Mouse (Mus musculus): Measurements from ENCODE around the gene Ppip5k2. TPM values are rescaled to one million over a fixed set of nuclear protein-coding genes. Genes with fewer than 3 reads are reported as not detected.
A peak's percentile ranks its signal among the peaks of the same experiment; 100 is the strongest.
"Not testable (repeated sequence)": the region's sequence is repeated elsewhere in the genome, so short reads cannot be mapped to it uniquely, and the experiment has no call there.

Gene Ppip5k2
- total and polyA plus RNA-seq, 2 experiments: 5.2 to 34.3 TPM

DNA sequence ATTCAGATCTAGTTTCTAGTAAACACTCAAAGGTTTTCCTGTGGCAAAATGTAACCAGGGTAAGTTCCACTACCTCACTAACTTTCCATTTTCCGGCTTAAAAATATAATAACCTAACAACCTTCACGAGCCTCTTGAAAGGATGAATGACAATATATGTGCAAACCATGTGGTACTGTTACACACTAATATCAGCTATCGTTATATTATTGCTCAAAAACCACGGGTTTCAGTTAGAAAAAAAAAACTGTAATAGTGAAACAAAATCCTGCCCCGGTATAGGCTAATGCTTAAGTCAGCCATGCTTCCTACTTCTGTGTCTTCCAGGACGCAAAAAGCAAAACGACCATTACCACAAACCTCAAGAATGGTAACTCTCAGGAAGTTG lies 1.3 kb downstream of the Ppip5k2 start:
- no peak for DNase-seq (ENCODE audit: extremely low read depth, low read depth, low spot score)
- H3K27me3 ChIP-seq (ENCODE audit: control insufficient read depth, insufficient read depth, low read length): no peaks in the 10 kb centered on the region
- WGBS: 2% methylated on average over 7 of the region's 7 CpGs
- peak overlapping the region; percentile 87; the same call in 1 of the 2 replicates for H3K9ac ChIP-seq (ENCODE audit: low read depth, low read length)
- no peaks in the 10 kb centered on the region for H3K36me3 ChIP-seq (ENCODE audit: control insufficient read depth, insufficient read depth, low read length)
- TF ChIP-seq POLR2A (IDR thresholded peaks at IDR 0.05; ENCODE audit: extremely low read depth, insufficient read depth, low read length): no peak
- no peak for TF ChIP-seq CTCF (IDR thresholded peaks at IDR 0.05; ENCODE audit: low read depth, low read length)
- peak overlapping the region; percentile 37; the same call in 1 of the 2 replicates for H3K27ac ChIP-seq (replicated peaks; ENCODE audit: insufficient read depth, low read depth, low read length)
- peaks cover 7% of the 10 kb centered on the region; the same call in 1 of the 2 replicates for H3K79me2 ChIP-seq (ENCODE audit: control insufficient read depth, insufficient read depth, low read length)
- H3K4me1 ChIP-seq (ENCODE audit: control insufficient read depth, insufficient read depth, low read length): peaks cover 9% of the 10 kb centered on the region; the same call in 1 of the 2 replicates
- peak overlapping the region; percentile 87 for H3K4me3 ChIP-seq (ENCODE audit: insufficient read depth, low read depth, low read length)

DNA sequence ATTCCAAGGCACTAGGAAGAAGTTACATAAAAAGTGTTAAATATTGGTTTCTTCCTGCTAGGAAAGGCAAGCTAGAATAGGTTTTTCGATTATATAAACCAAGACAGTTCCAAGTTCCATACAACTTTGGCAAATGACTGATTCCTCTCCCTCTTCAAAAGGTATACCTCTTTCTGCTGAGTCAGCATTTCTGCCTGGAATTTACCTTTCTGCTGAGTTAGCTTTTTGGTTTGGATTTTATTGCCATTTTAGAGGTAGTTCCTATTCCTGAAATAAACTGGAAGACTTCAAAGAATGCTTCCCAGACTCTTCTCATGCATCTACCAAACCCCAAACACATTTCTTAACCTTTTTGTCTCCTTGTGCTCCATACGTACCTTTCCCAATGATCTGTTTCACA lies 2.1 kb downstream of the Ppip5k2 start:
- Histone ChIP-seq H3K27me3 (ENCODE audit: control insufficient read depth, insufficient read depth, low read length) (no peaks in the 10 kb centered on the region), H3K4me1 (ENCODE audit: control insufficient read depth, insufficient read depth, low read length) (peaks cover 9% of the 10 kb centered on the region; the same call in 1 of the 2 replicates), H3K9ac (ENCODE audit: low read depth, low read length) (no peak overlapping the region), H3K79me2 (ENCODE audit: control insufficient read depth, insufficient read depth, low read length) (peaks cover 10% of the 10 kb centered on the region; the same call in 1 of the 2 replicates), H3K27ac (replicated peaks; ENCODE audit: insufficient read depth, low read depth, low read length) (no peak overlapping the region), H3K4me3 (ENCODE audit: insufficient read depth, low read depth, low read length) (peak overlapping the region; percentile 27; the same call in 1 of the 2 replicates), H3K36me3 (ENCODE audit: control insufficient read depth, insufficient read depth, low read length) (no peaks in the 10 kb centered on the region)
- no peak for TF ChIP-seq CTCF (IDR thresholded peaks at IDR 0.05; ENCODE audit: low read depth, low read length)
- no peak for TF ChIP-seq POLR2A (IDR thresholded peaks at IDR 0.05; ENCODE audit: extremely low read depth, insufficient read depth, low read length)
- peak; percentile 35 for DNase-seq (ENCODE audit: extremely low read depth, low read depth, low spot score)
- 41% methylated on average over 2 of the region's 2 CpGs for WGBS

DNA sequence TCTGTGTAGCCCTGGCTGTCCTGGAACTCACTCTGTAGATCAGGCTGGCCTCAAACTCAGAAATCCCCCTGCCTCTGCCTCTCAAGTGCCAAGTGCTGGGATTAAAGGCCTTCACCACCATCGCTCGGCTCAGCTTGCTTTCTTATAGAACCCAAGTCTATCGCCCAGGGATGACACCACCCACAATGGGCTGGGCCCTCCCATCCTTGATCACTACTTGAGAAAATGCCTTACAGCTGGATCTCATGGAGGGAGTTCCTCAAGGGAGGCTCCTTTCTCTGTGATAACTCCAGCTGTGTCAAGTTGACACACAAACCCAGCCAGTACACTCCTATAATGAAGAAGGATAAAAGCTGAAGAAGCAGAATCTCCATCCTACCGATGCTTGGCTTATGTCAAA lies 4.5 kb downstream of the Ppip5k2 start:
- H3K36me3 ChIP-seq (ENCODE audit: control insufficient read depth, insufficient read depth, low read length); H3K4me1 ChIP-seq (ENCODE audit: control insufficient read depth, insufficient read depth, low read length); DNase-seq (ENCODE audit: extremely low read depth, low read depth, low spot score); H3K9ac ChIP-seq (ENCODE audit: low read depth, low read length); H3K27me3 ChIP-seq (ENCODE audit: control insufficient read depth, insufficient read depth, low read length); H3K27ac ChIP-seq (replicated peaks; ENCODE audit: insufficient read depth, low read depth, low read length); H3K4me3 ChIP-seq (ENCODE audit: insufficient read depth, low read depth, low read length): not testable (repeated sequence)
- WGBS: 81% methylated on average over 4 of the region's 4 CpGs
- peaks cover 15% of the 10 kb centered on the region; the same call in 1 of the 2 replicates for H3K79me2 ChIP-seq (ENCODE audit: control insufficient read depth, insufficient read depth, low read length)

DNA sequence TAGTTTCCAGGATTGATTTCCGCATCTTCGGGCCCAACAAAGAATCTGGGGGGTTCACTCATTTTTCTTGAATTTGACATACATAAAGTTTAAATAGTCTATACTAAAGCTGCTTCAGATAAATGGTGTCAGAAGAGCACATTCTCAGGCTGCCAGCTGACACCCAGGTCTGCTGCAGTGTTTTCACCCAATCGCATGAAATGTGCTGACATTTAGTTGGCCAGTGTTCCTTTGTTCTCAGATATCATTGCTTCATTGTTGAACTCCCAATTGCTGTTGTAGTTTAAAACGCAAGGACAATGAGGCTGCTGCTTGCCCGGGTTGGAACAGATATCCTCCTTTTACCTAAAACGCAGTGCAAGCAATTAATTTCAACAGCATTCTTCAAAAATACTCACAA lies 8.7 kb downstream of the Ppip5k2 start:
- Histone ChIP-seq H3K27me3 (ENCODE audit: control insufficient read depth, insufficient read depth, low read length) (no peaks in the 10 kb centered on the region), H3K36me3 (ENCODE audit: control insufficient read depth, insufficient read depth, low read length) (peaks cover 16% of the 10 kb centered on the region), H3K9ac (ENCODE audit: low read depth, low read length) (no peak overlapping the region), H3K27ac (replicated peaks; ENCODE audit: insufficient read depth, low read depth, low read length) (no peak overlapping the region), H3K4me1 (ENCODE audit: control insufficient read depth, insufficient read depth, low read length) (peaks cover 5% of the 10 kb centered on the region), H3K79me2 (ENCODE audit: control insufficient read depth, insufficient read depth, low read length) (peaks cover 19% of the 10 kb centered on the region; the same call in 1 of the 2 replicates), H3K4me3 (ENCODE audit: insufficient read depth, low read depth, low read length) (no peak overlapping the region)
- TF ChIP-seq POLR2A (IDR thresholded peaks at IDR 0.05; ENCODE audit: extremely low read depth, insufficient read depth, low read length) (no peak), CTCF (IDR thresholded peaks at IDR 0.05; ENCODE audit: low read depth, low read length) (no peak)
- 67% methylated on average over 6 of the region's 6 CpGs for WGBS
- no peak for DNase-seq (ENCODE audit: extremely low read depth, low read depth, low spot score)

DNA sequence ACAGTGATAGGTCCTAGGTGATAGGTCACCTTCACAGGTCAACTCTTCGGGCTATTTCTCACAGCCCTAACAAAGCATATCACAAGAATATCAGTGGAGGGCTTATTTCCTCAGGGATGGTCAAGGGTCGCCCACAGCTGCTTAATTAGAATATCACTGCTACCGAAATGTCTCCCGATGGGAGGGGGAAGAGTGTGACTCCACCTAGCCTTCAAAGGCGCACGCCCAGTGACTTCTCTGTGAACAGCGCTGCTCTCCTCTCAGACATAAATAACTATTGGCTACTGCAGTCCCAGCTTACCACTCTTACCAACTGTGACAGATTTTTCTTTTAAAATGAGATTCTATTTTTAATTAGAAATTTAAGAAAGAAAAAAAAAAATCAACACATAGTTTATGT lies 9.6 kb downstream of the Ppip5k2 start:
- H3K9ac ChIP-seq (ENCODE audit: low read depth, low read length): no peak overlapping the region
- peaks cover 19% of the 10 kb centered on the region for H3K36me3 ChIP-seq (ENCODE audit: control insufficient read depth, insufficient read depth, low read length)
- TF ChIP-seq CTCF (IDR thresholded peaks at IDR 0.05; ENCODE audit: low read depth, low read length) (no peak), POLR2A (IDR thresholded peaks at IDR 0.05; ENCODE audit: extremely low read depth, insufficient read depth, low read length) (no peak)
- no peak overlapping the region for H3K27ac ChIP-seq (replicated peaks; ENCODE audit: insufficient read depth, low read depth, low read length)
- H3K79me2 ChIP-seq (ENCODE audit: control insufficient read depth, insufficient read depth, low read length): peaks cover 17% of the 10 kb centered on the region; the same call in 1 of the 2 replicates
- no peaks in the 10 kb centered on the region for H3K27me3 ChIP-seq (ENCODE audit: control insufficient read depth, insufficient read depth, low read length)
- H3K4me1 ChIP-seq (ENCODE audit: control insufficient read depth, insufficient read depth, low read length): peaks cover 3% of the 10 kb centered on the region
- no peak overlapping the region for H3K4me3 ChIP-seq (ENCODE audit: insufficient read depth, low read depth, low read length)
- 85% methylated on average over 7 of the region's 7 CpGs for WGBS
- DNase-seq (ENCODE audit: extremely low read depth, low read depth, low spot score): no peak

DNA sequence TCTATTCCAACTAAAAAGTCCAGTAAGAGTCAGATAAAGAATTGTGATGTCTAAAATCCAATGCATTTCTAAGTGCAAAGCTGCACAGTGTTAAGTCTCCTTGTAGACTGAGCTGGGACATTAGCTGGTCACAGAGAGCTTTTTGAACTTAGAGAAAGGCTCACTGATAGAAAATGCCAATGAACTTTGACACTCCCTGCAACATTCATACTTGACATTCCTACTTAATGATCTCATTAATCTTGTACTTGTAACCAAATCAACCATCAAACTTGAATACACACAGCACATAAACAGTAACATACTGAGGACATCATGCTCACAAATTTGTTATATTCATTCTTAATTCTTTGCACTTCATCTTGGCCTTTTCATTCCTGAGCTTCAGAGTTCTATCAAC lies 10.4 kb downstream of the Ppip5k2 start:
- Histone ChIP-seq H3K27ac (replicated peaks; ENCODE audit: insufficient read depth, low read depth, low read length) (no peak overlapping the region), H3K79me2 (ENCODE audit: control insufficient read depth, insufficient read depth, low read length) (peaks cover 15% of the 10 kb centered on the region; the same call in 1 of the 2 replicates), H3K4me3 (ENCODE audit: insufficient read depth, low read depth, low read length) (no peak overlapping the region), H3K9ac (ENCODE audit: low read depth, low read length) (no peak overlapping the region), H3K4me1 (ENCODE audit: control insufficient read depth, insufficient read depth, low read length) (peaks cover 2% of the 10 kb centered on the region), H3K36me3 (ENCODE audit: control insufficient read depth, insufficient read depth, low read length) (peaks cover 27% of the 10 kb centered on the region), H3K27me3 (ENCODE audit: control insufficient read depth, insufficient read depth, low read length) (no peaks in the 10 kb centered on the region)
- DNase-seq (ENCODE audit: extremely low read depth, low read depth, low spot score): peak; percentile 61
- TF ChIP-seq POLR2A (IDR thresholded peaks at IDR 0.05; ENCODE audit: extremely low read depth, insufficient read depth, low read length) (no peak), CTCF (IDR thresholded peaks at IDR 0.05; ENCODE audit: low read depth, low read length) (no peak)
